Mouse (Mus musculus) brain, embryonic 14.5 days (tissue): ENCODE measurements around the gene Gnai3.

Experiments used
- CTCF ChIP-seq: fragments of 200-500 bp; IDR thresholded peaks from 2 replicates; pipeline ENCODE4 v1.5.1; 2012; ENCODE audit warnings: inconsistent platforms, mild to moderate bottlenecking, moderate library complexity, borderline replicate concordance; ENCODE audit not compliant: insufficient read depth, insufficient read length; ENCODE audit errors: extremely low read depth
- POLR2A ChIP-seq: fragments of 200-500 bp; IDR thresholded peaks from 2 replicates; pipeline ENCODE4 v1.6.1; 2012; ENCODE audit warnings: mild to moderate bottlenecking, inconsistent platforms, borderline replicate concordance; ENCODE audit not compliant: poor library complexity, insufficient read depth, insufficient read length, severe bottlenecking; ENCODE audit errors: extremely low read depth

DNA sequence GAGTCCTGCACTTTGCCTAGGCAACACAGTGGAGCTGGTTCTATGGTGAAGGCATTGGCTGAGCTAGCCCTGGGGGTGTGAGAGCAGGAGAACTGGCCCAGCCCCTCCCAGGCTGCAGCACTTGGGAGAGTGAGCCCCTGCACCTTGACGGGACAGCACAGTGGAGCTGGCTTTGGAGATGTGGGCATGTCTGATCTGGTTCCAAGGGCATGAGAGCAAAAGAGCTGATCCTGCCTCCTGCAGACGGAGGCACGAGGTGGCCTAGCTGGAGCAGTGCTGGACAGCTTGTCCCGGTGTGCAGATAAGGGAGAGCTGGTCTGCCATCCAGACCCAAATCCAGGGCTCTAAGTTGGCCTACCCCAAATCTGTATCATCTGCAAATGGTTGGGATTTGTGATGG, 81.3 kb downstream of the Gnai3 start:
- TF ChIP-seq POLR2A (no peak), CTCF (no peak)
